Mouse (Mus musculus) midbrain, embryonic 11.5 days (tissue): Measurements from ENCODE around the gene Ano10. TPM values are rescaled to one million over a fixed set of nuclear protein-coding genes. Genes with fewer than 3 reads are reported as not detected.

Experiments
- ATAC-seq: fragments of 200-750 bp; cut with Nextera tagmentation; 2 replicates; pipeline ENCODE4 v1.8.0; 2017; ENCODE audit warnings: moderate TSS enrichment, moderate library complexity; ENCODE audit not compliant: low FRiP score
- DNase-seq: peaks from one replicate; pipeline ENCODE4 v3.0.0; 2015; ENCODE audit warnings: low spot score; ENCODE audit errors: missing footprints
- H3K27ac ChIP-seq: fragments of 300-500 bp; sonication (generic); 2 replicates; pipeline ENCODE4 v1.5.1; 2014; ENCODE audit warnings: low read depth, low read length
- H3K27me3 ChIP-seq: fragments of 300-500 bp; sonication (generic); 2 replicates; pipeline ENCODE4 v1.6.1; 2014; ENCODE audit warnings: mild to moderate bottlenecking, low read length, moderate library complexity, mixed read lengths; ENCODE audit not compliant: control insufficient read depth, insufficient read depth
- H3K36me3 ChIP-seq: fragments of 300-500 bp; sonication (generic); 2 replicates; pipeline ENCODE4 v1.6.1; 2014; ENCODE audit warnings: mild to moderate bottlenecking, low read length, moderate library complexity, mixed read lengths; ENCODE audit not compliant: control insufficient read depth, insufficient read depth
- H3K4me1 ChIP-seq: fragments of 300-500 bp; sonication (generic); 2 replicates; pipeline ENCODE4 v1.6.1; 2014; ENCODE audit warnings: low read length; ENCODE audit not compliant: control insufficient read depth, insufficient read depth
- H3K4me2 ChIP-seq: fragments of 300-500 bp; sonication (generic); 2 replicates; pipeline ENCODE4 v1.6.1; 2014; ENCODE audit warnings: mild to moderate bottlenecking, moderate library complexity
- H3K4me3 ChIP-seq: fragments of 300-500 bp; sonication (generic); 2 replicates; pipeline ENCODE4 v1.5.1; 2014; ENCODE audit warnings: low read depth, low read length
- H3K9ac ChIP-seq: fragments of 300-500 bp; sonication (generic); 2 replicates; pipeline ENCODE4 v1.6.1; 2014; ENCODE audit warnings: low read length
- H3K9me3 ChIP-seq: fragments of 300-500 bp; sonication (generic); 2 replicates; pipeline ENCODE4 v1.6.1; 2016; ENCODE audit warnings: low read length; ENCODE audit not compliant: control insufficient read depth
- WGBS: fragments of 180-500 bp; shearing (Covaris S2); extraction: QIAGEN DNeasy Blood & Tissue Kit; methylation state at CpG from one replicate; pipeline ENCODE4 v1.1.7; 2014; 5-methylcytosine and 5-hydroxymethylcytosine counted together
- polyA plus RNA-seq: library from polyadenylated mRNA; unstranded; fragments of >200 nt; fragmentation: Nextera tagmentation; extraction: Ambion mirVana; gene quantifications from 2 replicates; pipeline ENCODE4 v1.2.1, GENCODE M21; 2014

Gene Ano10
- polyA plus RNA-seq, 1 experiment from 2014 or later: 39.4 TPM

GRCm38 (mm10) chr9:122188724-122189123, 105.5 kb downstream of the Ano10 start:
- ATAC-seq: no peak
- Histone ChIP-seq H3K4me2 (no peak overlapping the region), H3K27ac (no peak overlapping the region), H3K9ac (no peak overlapping the region), H3K9me3 (no peaks in the 10 kb centered on the region), H3K4me3 (no peak overlapping the region), H3K36me3 (no peaks in the 10 kb centered on the region), H3K4me1 (no peaks in the 10 kb centered on the region), H3K27me3 (no peaks in the 10 kb centered on the region)
- no peak for DNase-seq
- 69% methylated on average over 1 of the region's 1 CpGs for WGBS

- Histone ChIP-seq H3K27ac (no peak overlapping the region), H3K9ac (no peak overlapping the region), H3K4me1 (no peaks in the 10 kb centered on the region), H3K4me3 (no peak overlapping the region), H3K36me3 (no peaks in the 10 kb centered on the region), H3K4me2 (no peak overlapping the region), H3K27me3 (no peaks in the 10 kb centered on the region), H3K9me3 (no peaks in the 10 kb centered on the region)
- WGBS: 90% methylated on average over 7 of the region's 7 CpGs
- DNase-seq (no peak), ATAC-seq (no peak)
Observed at GRCm38 (mm10) chr9:122187451-122187921, 106.7 kb downstream of the Ano10 start.

GRCm38 (mm10) chr9:122186643-122187226, 107.5 kb downstream of the Ano10 start:
- H3K4me2 ChIP-seq: no peak overlapping the region
- WGBS: 85% methylated on average over 1 of the region's 1 CpGs
- H3K4me1 ChIP-seq: no peaks in the 10 kb centered on the region
- DNase-seq (no peak), ATAC-seq (no peak)
- no peaks in the 10 kb centered on the region for H3K36me3 ChIP-seq
- no peak overlapping the region for H3K9ac ChIP-seq
- no peak overlapping the region for H3K27ac ChIP-seq
- no peak overlapping the region for H3K4me3 ChIP-seq
- no peaks in the 10 kb centered on the region for H3K27me3 ChIP-seq
- no peaks in the 10 kb centered on the region for H3K9me3 ChIP-seq

GRCm38 (mm10) chr9:122185953-122186352, 108.3 kb downstream of the Ano10 start:
- no peak overlapping the region for H3K9ac ChIP-seq
- H3K27ac ChIP-seq: no peak overlapping the region
- H3K4me1 ChIP-seq: no peaks in the 10 kb centered on the region
- WGBS: 59% methylated on average over 6 of the region's 6 CpGs
- DNase-seq: no peak
- H3K9me3 ChIP-seq: no peaks in the 10 kb centered on the region
- no peaks in the 10 kb centered on the region for H3K36me3 ChIP-seq
- H3K4me2 ChIP-seq: no peak overlapping the region
- no peak overlapping the region for H3K4me3 ChIP-seq
- H3K27me3 ChIP-seq: no peaks in the 10 kb centered on the region
- ATAC-seq: no peak

- Histone ChIP-seq H3K27me3 (no peaks in the 10 kb centered on the region), H3K4me2 (no peak overlapping the region), H3K9me3 (no peaks in the 10 kb centered on the region), H3K27ac (no peak overlapping the region), H3K9ac (no peak overlapping the region), H3K4me1 (no peaks in the 10 kb centered on the region), H3K4me3 (no peak overlapping the region), H3K36me3 (no peaks in the 10 kb centered on the region)
- 37% methylated on average over 2 of the region's 2 CpGs for WGBS
- DNase-seq (peak; percentile 92), ATAC-seq (0 out of 2 replicates have a peak, but pooled peaks have one; percentile 35)
Observed at GRCm38 (mm10) chr9:122185061-122185460, 109.2 kb downstream of the Ano10 start.

GRCm38 (mm10) chr9:122184329-122184728, 109.9 kb downstream of the Ano10 start:
- Histone ChIP-seq H3K27ac (no peak overlapping the region), H3K9me3 (no peaks in the 10 kb centered on the region), H3K9ac (no peak overlapping the region), H3K4me1 (no peaks in the 10 kb centered on the region), H3K4me3 (no peak overlapping the region), H3K4me2 (no peak overlapping the region), H3K27me3 (no peaks in the 10 kb centered on the region), H3K36me3 (no peaks in the 10 kb centered on the region)
- ATAC-seq (no peak), DNase-seq (no peak)
- WGBS: 85% methylated on average over 3 of the region's 3 CpGs

GRCm38 (mm10) chr9:122183074-122183473, 111.1 kb downstream of the Ano10 start:
- no peak overlapping the region for H3K4me2 ChIP-seq
- no peak overlapping the region for H3K9ac ChIP-seq
- no peak overlapping the region for H3K27ac ChIP-seq
- ATAC-seq (no peak), DNase-seq (no peak)
- WGBS: 71% methylated on average over 4 of the region's 4 CpGs
- no peaks in the 10 kb centered on the region for H3K9me3 ChIP-seq
- no peaks in the 10 kb centered on the region for H3K4me1 ChIP-seq
- H3K27me3 ChIP-seq: no peaks in the 10 kb centered on the region
- H3K36me3 ChIP-seq: no peaks in the 10 kb centered on the region
- no peak overlapping the region for H3K4me3 ChIP-seq

- no peak overlapping the region for H3K4me3 ChIP-seq
- H3K9me3 ChIP-seq: no peaks in the 10 kb centered on the region
- H3K9ac ChIP-seq: no peak overlapping the region
- no peaks in the 10 kb centered on the region for H3K4me1 ChIP-seq
- ATAC-seq (no peak), DNase-seq (no peak)
- no peaks in the 10 kb centered on the region for H3K27me3 ChIP-seq
- no peaks in the 10 kb centered on the region for H3K36me3 ChIP-seq
- no peak overlapping the region for H3K4me2 ChIP-seq
- H3K27ac ChIP-seq: no peak overlapping the region
- 90% methylated on average over 3 of the region's 3 CpGs for WGBS
Observed at GRCm38 (mm10) chr9:122180105-122180504, 114.1 kb downstream of the Ano10 start.

- no peaks in the 10 kb centered on the region for H3K27me3 ChIP-seq
- 65% methylated on average over 4 of the region's 4 CpGs for WGBS
- no peak for DNase-seq
Observed at GRCm38 (mm10) chr9:122178427-122178826, 115.8 kb downstream of the Ano10 start.

More at GRCm38 (mm10) chr9:122178427-122178826, 115.8 kb downstream of the Ano10 start:
- H3K4me3 ChIP-seq: no peak overlapping the region
- H3K9ac ChIP-seq: no peak overlapping the region
- no peaks in the 10 kb centered on the region for H3K9me3 ChIP-seq
- H3K4me1 ChIP-seq: no peaks in the 10 kb centered on the region
- H3K27ac ChIP-seq: no peak overlapping the region
- H3K4me2 ChIP-seq: no peak overlapping the region
- H3K36me3 ChIP-seq: no peaks in the 10 kb centered on the region
- no peak for ATAC-seq
